Mouse (Mus musculus) limb, embryonic 13.5 days (tissue): ENCODE measurements at regions not wholly inside any gene's neighbourhood (a gene's known extent, or its start where the extent isn't known, plus 50 kb on each side); places are given as distances from the start of the nearest gene placed in this dataset.

ENCODE experiments used
- ATAC-seq: fragments of 200-750 bp; cut with Nextera tagmentation; 2 replicates; pipeline ENCODE4 v1.8.0; 2017; ENCODE audit warnings: low read depth, moderate number of reproducible peaks, moderate TSS enrichment; ENCODE audit not compliant: low FRiP score
- H3K27ac ChIP-seq: fragments of 300-500 bp; sonication (generic); 2 replicates; pipeline ENCODE4 v1.5.1; 2015; ENCODE audit warnings: inconsistent platforms, mild to moderate bottlenecking, moderate library complexity
- H3K27me3 ChIP-seq: fragments of 300-500 bp; sonication (generic); 2 replicates; pipeline ENCODE4 v1.6.1; 2015; ENCODE audit warnings: mild to moderate bottlenecking, inconsistent platforms
- H3K36me3 ChIP-seq: fragments of 300-500 bp; sonication (generic); 2 replicates; pipeline ENCODE4 v1.6.1; 2015; ENCODE audit warnings: inconsistent platforms, mild to moderate bottlenecking, moderate library complexity
- H3K4me1 ChIP-seq: fragments of 300-500 bp; sonication (generic); 2 replicates; pipeline ENCODE4 v1.6.1; 2015; ENCODE audit warnings: inconsistent platforms
- H3K4me2 ChIP-seq: fragments of 300-500 bp; sonication (generic); replicated peaks from 2 replicates; pipeline ENCODE4 v1.6.1; 2015; ENCODE audit warnings: inconsistent platforms, mild to moderate bottlenecking, moderate library complexity
- H3K4me3 ChIP-seq: fragments of 300-500 bp; sonication (generic); 2 replicates; pipeline ENCODE4 v1.5.1; 2015; ENCODE audit warnings: moderate library complexity, mild to moderate bottlenecking, inconsistent platforms
- H3K9ac ChIP-seq: fragments of 300-500 bp; sonication (generic); 2 replicates; pipeline ENCODE4 v1.6.1; 2015; ENCODE audit warnings: mild to moderate bottlenecking, inconsistent platforms
- H3K9me3 ChIP-seq: fragments of 300-500 bp; sonication (generic); 2 replicates; pipeline ENCODE4 v1.6.1; 2016; ENCODE audit warnings: inconsistent platforms
- WGBS: fragments of 180-500 bp; shearing (Covaris S2); methylation state at CpG from one replicate; pipeline ENCODE4 v1.1.7; 2015; 5-methylcytosine and 5-hydroxymethylcytosine counted together

DNA sequence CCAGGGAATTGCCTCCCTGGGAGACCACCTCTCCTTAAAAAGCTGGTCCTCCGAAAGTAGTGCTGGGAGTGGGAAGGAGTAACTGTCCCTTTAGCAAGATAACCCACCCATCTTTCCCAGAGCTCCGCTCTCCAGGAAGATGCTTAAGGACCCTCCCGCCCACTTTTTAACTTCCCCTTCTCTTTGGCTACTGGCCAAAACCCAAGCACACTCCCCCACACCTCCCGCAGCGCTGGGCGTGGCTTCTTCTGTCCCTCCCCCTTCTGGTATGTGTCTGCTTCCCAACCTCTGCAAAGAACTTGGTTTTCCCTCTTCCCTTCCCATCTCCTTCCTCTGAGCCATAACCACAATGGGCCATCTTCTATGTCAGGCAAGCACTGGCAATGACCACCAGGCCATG is 85.4 kb downstream of the Rpap3 start:
- Histone ChIP-seq H3K27me3 (no peaks in the 10 kb centered on the region), H3K36me3 (no peaks in the 10 kb centered on the region)

DNA sequence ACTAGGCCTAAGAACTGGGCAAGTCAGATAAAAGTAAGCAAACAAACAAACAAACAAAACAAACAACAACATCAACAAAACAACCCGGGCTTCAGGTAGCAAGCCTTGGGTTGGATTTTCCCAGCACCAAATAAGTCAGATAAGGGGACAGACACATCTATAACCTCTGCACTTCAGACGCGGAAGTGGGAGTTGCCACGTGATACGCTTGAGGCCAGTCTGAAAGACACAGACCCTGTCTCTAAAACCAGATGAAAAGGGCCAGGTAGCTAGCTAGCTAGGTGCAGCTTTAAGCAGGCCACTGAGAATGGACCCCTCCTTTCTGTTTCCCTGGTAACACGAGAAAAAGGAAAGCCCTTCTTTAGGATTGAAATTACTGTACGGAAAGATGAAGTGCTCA is 85.9 kb downstream of the Rpap3 start:
- no peaks in the 10 kb centered on the region for H3K9me3 ChIP-seq
- H3K27ac ChIP-seq = no peak overlapping the region
- H3K4me1 ChIP-seq = no peaks in the 10 kb centered on the region
- H3K4me2 ChIP-seq = no peak overlapping the region
- ATAC-seq = no peak
- 85% methylated on average over 7 of the region's 7 CpGs for WGBS
- H3K36me3 ChIP-seq = no peaks in the 10 kb centered on the region
- H3K27me3 ChIP-seq = no peaks in the 10 kb centered on the region
- no peak overlapping the region for H3K9ac ChIP-seq
- H3K4me3 ChIP-seq = no peak overlapping the region

More for the DNA sequence above, 85.4 kb downstream of the Rpap3 start:
- H3K4me1 ChIP-seq = no peaks in the 10 kb centered on the region
- no peak for ATAC-seq
- H3K9me3 ChIP-seq = no peaks in the 10 kb centered on the region
- WGBS = 60% methylated on average over 6 of the region's 6 CpGs
- no peak overlapping the region for H3K9ac ChIP-seq
- no peak overlapping the region for H3K4me2 ChIP-seq
- no peak overlapping the region for H3K4me3 ChIP-seq
- H3K27ac ChIP-seq = no peak overlapping the region

DNA sequence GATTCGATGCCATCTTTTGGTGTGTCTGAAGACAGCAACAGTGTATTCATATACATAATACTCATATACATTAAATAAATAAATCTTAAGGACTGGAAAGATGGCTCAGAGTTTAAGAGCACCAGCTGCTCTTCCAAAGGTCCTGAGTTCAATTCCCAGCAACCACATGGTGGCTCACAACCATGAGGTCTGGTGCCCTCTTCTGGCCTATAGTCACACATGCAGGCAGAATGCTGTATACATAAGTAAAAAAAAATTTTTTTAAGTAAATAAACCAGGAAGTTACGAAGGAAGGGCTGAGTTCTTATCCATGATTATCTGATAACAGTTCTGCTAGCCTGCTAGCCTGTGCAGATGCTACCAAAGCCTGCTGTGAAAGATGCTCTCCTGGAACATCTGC is 93.3 kb downstream of the Rpap3 start:
- no peak overlapping the region for H3K4me2 ChIP-seq
- 86% methylated on average over 2 of the region's 2 CpGs for WGBS
- H3K4me1 ChIP-seq = no peaks in the 10 kb centered on the region
- no peak overlapping the region for H3K27ac ChIP-seq
- H3K4me3 ChIP-seq = no peak overlapping the region
- H3K9me3 ChIP-seq = peaks cover 7% of the 10 kb centered on the region; the same call in 1 of the 2 replicates
- H3K27me3 ChIP-seq = no peaks in the 10 kb centered on the region
- H3K36me3 ChIP-seq = no peaks in the 10 kb centered on the region
- H3K9ac ChIP-seq = no peak overlapping the region
- no peak for ATAC-seq

DNA sequence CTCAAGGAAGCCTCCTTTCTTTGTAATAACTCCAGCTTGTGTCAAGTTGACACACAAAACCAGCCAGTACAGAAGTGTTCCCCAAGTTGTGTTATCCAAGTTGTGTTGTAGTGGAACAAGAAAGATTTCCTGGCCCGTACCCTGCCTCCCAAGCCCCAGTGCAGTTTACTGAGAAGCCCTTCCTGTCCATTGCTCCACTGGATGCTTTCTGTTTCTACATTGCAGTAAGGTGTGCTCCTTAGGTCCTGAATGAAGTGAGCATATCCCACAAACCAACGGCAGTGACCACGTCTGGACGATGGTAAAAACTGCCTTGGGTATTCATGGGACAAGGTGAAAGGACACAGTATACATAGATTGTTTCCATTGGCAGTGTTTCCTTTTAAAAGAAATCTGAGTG is 94.9 kb downstream of the Rpap3 start:
- no peak overlapping the region for H3K4me3 ChIP-seq
- H3K27me3 ChIP-seq = no peaks in the 10 kb centered on the region; the same call in 1 of the 2 replicates
- H3K27ac ChIP-seq = no peak overlapping the region
- H3K4me1 ChIP-seq = peaks cover 12% of the 10 kb centered on the region
- no peaks in the 10 kb centered on the region for H3K36me3 ChIP-seq
- no peak for ATAC-seq
- no peak overlapping the region for H3K9ac ChIP-seq
- H3K4me2 ChIP-seq = no peak overlapping the region
- 85% methylated on average over 4 of the region's 4 CpGs for WGBS
- peaks cover 7% of the 10 kb centered on the region; the same call in 1 of the 2 replicates for H3K9me3 ChIP-seq

DNA sequence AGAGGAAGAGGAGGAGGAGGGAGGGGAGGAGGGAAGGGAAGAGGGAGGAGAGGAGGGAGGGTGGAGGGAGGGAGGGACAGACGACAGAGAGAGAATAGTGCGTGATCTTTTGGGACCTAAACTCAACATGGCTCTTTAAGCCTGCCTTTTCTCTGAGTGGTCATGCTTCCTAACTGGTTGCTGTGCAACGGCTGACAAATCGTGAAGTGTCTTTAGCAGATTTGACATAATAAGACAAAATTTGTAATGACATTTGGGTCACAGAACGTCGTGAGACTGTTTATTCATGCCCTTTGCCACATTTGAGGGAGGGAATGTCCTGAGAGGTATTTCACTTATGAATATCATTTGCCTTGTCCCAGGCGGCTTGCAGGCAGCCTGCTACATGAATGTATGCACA is 96.1 kb downstream of the Rpap3 start:
- H3K27ac ChIP-seq = no peak overlapping the region
- H3K27me3 ChIP-seq = no peaks in the 10 kb centered on the region; the same call in 1 of the 2 replicates
- H3K9me3 ChIP-seq = peaks cover 7% of the 10 kb centered on the region; the same call in 1 of the 2 replicates
- WGBS = 83% methylated on average over 7 of the region's 7 CpGs
- H3K36me3 ChIP-seq = no peaks in the 10 kb centered on the region
- H3K4me1 ChIP-seq = peaks cover 12% of the 10 kb centered on the region
- no peak overlapping the region for H3K4me2 ChIP-seq
- ATAC-seq = no peak
- no peak overlapping the region for H3K4me3 ChIP-seq
- no peak overlapping the region for H3K9ac ChIP-seq

DNA sequence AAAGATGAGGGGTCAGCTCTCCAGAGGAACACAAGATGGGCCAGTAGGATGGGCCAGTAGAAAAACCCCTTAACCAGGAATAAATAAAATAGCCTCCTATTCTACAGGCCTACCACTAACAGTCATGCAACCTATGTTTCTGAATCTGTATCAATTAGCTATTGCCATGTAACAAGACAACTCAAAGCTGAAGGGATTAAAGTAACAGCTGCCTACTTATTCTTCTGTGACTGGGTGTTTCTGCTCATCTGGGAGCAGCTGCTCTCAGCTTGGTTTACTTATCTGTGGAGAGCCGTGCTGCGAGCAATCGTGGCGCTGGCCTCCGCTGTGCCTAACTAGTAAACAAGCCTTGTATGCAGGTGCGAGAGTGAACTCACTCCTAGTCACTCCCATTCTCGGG is 97.0 kb downstream of the Rpap3 start:
- Histone ChIP-seq H3K27me3 (no peaks in the 10 kb centered on the region; the same call in 1 of the 2 replicates), H3K4me2 (no peak overlapping the region), H3K9me3 (peaks cover 7% of the 10 kb centered on the region; the same call in 1 of the 2 replicates), H3K9ac (no peak overlapping the region), H3K4me3 (no peak overlapping the region), H3K27ac (no peak overlapping the region), H3K4me1 (peaks cover 12% of the 10 kb centered on the region), H3K36me3 (no peaks in the 10 kb centered on the region)
- WGBS = 80% methylated on average over 7 of the region's 7 CpGs
- ATAC-seq = no peak

DNA sequence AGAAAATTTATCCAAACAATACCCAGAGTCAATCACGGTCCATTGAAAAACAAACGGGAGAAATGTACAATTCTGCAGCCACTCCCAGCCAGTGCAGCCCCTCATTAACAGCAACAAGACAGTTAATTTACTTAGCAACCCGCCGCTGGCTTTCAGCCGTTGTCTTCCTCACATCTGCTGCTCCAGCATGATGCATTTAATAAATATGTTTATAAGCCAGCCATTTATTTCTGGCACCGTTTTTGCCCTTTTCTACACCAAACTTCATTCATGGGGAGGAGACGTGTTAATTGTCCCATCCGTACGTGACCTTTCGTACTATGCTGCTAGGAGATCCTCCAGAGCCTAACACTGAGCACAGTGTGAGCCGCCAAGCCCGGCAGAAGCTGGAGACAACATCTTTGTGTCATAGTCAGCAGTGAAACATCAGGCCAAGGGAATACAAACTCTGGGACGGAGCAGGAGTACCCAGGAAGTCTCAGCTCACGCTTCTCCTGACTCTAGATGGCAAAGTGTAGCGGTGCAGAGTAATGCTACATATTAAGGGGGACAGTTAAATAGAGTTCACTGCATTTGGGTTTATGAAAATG is 97.9 kb downstream of the Rpap3 start:
- H3K36me3 ChIP-seq = no peaks in the 10 kb centered on the region
- 76% methylated on average over 15 of the region's 15 CpGs for WGBS
- H3K27ac ChIP-seq = no peak overlapping the region
- no peak for ATAC-seq
- H3K9me3 ChIP-seq = peaks cover 7% of the 10 kb centered on the region; the same call in 1 of the 2 replicates
- no peaks in the 10 kb centered on the region; the same call in 1 of the 2 replicates for H3K27me3 ChIP-seq
- H3K4me2 ChIP-seq = no peak overlapping the region
- no peak overlapping the region for H3K9ac ChIP-seq
- H3K4me1 ChIP-seq = peaks cover 12% of the 10 kb centered on the region
- no peak overlapping the region for H3K4me3 ChIP-seq

DNA sequence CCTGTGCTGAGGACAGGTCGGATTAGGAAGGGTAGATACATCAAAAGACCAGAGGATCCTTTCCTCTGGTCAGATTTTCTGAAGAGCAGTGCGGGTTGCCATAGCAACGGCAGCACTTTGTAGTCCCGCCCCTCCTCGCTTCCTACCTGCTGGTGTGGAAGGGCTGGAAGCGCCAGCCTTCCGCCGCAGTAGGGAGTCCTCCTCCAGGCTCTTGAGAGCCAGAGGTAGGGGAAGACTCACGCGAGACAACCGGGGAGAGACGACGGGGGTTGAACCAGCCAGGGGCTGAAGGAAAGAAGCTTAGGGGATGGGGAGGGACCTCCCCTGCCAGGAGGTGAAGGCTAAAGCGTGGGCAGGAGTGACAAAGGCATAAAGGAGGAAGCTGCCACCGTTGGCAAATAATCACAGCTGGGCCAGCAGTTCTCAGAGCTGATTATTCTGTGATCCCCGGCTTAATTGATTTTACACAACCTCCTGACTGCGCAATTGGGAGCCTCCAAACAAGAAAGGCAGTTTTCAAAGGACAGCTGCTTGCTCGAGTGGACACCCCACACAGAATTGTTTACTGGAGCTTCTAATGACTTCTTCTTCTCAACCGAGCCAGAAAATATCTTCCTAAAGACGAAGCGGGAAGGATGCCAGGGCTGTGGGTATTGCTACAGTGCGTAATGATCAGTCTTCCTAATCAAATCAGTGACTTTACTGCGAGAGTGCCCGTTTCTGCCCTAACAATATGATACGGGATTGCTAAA is 98.8 kb downstream of the Rpap3 start:
- peaks cover 7% of the 10 kb centered on the region; the same call in 1 of the 2 replicates for H3K9me3 ChIP-seq
- H3K27me3 ChIP-seq = no peaks in the 10 kb centered on the region; the same call in 1 of the 2 replicates
- H3K36me3 ChIP-seq = no peaks in the 10 kb centered on the region
- H3K27ac ChIP-seq = no peak overlapping the region
- H3K9ac ChIP-seq = peak overlapping the region; percentile 62
- peak; percentile 67 for ATAC-seq
- H3K4me3 ChIP-seq = peak overlapping the region; percentile 42
- 12% methylated on average over 25 of the region's 25 CpGs for WGBS
- peak overlapping the region; percentile 72 for H3K4me2 ChIP-seq
- H3K4me1 ChIP-seq = peaks cover 12% of the 10 kb centered on the region

DNA sequence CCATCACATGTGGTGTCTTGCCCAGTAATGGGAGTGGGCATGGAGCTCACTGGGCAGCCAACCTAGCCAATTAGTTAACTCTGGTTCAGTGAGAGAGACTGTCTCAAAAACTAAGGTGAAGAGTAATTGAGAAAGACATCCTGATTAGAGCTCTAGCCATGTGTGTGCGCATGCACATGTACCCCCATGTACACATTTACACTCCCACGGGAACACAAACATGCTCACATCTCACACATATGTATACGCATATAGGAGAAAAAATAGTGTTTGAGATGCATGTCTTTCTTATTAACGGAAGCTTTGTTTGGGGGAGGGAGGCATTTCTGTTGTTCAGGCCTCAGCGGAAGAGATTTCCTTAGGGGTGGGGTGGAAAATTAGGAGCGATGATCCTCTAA is 99.4 kb downstream of the Rpap3 start:
- WGBS = 45% methylated on average over 6 of the region's 6 CpGs
- ATAC-seq = no peak
- H3K9ac ChIP-seq = peak overlapping the region; percentile 62
- peaks cover 12% of the 10 kb centered on the region for H3K4me1 ChIP-seq
- H3K27ac ChIP-seq = no peak overlapping the region
- H3K27me3 ChIP-seq = no peaks in the 10 kb centered on the region; the same call in 1 of the 2 replicates
- peaks cover 7% of the 10 kb centered on the region; the same call in 1 of the 2 replicates for H3K9me3 ChIP-seq
- H3K4me3 ChIP-seq = peak overlapping the region; percentile 42
- peak overlapping the region; percentile 72 for H3K4me2 ChIP-seq
- H3K36me3 ChIP-seq = no peaks in the 10 kb centered on the region

DNA sequence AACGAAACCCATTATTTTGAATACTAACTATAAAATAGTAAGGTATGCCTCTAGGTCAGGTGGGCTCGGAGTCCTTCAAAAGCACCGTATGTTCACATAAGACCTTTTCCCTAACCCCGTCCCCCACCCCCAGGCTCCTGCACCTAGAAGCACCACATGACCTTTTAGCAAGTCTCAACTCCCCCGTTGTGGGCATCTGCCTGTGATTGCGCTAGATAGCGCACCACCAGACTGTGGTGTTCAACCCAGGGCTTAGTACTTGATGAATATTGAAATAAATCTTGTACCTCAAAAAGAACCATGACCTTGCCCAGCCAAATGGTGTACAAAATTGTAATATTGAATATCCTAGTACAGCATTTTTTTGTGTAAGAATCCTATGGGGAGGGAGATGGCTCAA is 99.8 kb downstream of the Rpap3 start:
- 82% methylated on average over 7 of the region's 7 CpGs for WGBS
- H3K9me3 ChIP-seq = peaks cover 7% of the 10 kb centered on the region; the same call in 1 of the 2 replicates
- H3K4me3 ChIP-seq = no peak overlapping the region
- H3K4me2 ChIP-seq = 0 out of 2 replicates have a peak overlapping the region, but pooled peaks have one; percentile 72
- H3K36me3 ChIP-seq = no peaks in the 10 kb centered on the region
- H3K27ac ChIP-seq = no peak overlapping the region
- ATAC-seq = no peak
- H3K27me3 ChIP-seq = no peaks in the 10 kb centered on the region; the same call in 1 of the 2 replicates
- H3K4me1 ChIP-seq = peaks cover 12% of the 10 kb centered on the region
- H3K9ac ChIP-seq = no peak overlapping the region

DNA sequence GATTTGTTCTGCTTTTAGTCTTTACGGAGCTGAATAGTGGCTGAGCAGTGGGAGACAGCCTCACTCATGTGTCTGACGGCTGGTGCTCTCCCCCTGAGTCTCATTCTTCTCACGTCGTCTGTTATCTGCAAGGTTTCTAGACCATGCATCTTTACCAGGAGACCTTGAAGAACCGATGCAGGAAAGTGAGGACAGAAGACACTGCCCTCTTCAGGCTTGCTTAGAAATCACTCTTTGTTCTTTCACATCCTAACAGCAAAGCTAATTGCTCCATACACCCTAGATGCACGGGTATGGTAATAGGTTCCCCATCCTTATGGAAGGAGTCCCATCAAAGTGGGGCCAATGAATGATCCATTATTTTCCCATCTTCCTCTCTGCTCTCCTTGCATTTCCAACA is 102.1 kb downstream of the Rpap3 start:
- H3K4me2 ChIP-seq = no peak overlapping the region
- H3K36me3 ChIP-seq = no peaks in the 10 kb centered on the region
- peaks cover 12% of the 10 kb centered on the region for H3K4me1 ChIP-seq
- H3K9ac ChIP-seq = no peak overlapping the region
- no peak overlapping the region for H3K4me3 ChIP-seq
- WGBS = 54% methylated on average over 6 of the region's 6 CpGs
- H3K27me3 ChIP-seq = no peaks in the 10 kb centered on the region; the same call in 1 of the 2 replicates
- no peak overlapping the region for H3K27ac ChIP-seq
- H3K9me3 ChIP-seq = peaks cover 7% of the 10 kb centered on the region; the same call in 1 of the 2 replicates
- ATAC-seq = no peak

DNA sequence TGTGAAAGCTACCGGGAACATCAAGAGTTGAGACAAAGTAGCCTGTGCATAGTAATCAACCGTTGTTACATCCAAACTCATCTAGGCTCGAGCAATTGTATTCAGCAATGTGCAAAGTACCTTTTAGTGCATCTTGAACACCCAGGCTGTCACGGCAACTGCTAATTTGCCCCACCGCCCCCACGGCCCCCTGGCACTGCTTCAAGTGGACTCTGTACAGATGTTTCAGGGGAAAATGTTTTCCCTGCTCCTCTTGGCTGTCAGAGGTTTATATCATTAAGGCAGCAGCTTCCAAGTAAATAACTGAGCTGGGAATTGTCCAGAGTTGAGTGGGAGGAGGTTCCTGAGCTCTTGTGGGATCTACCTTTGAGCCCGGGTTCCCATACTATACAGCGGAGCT is 107.4 kb downstream of the Rpap3 start:
- 76% methylated on average over 8 of the region's 8 CpGs for WGBS
- Histone ChIP-seq H3K4me1 (peaks cover 21% of the 10 kb centered on the region), H3K36me3 (no peaks in the 10 kb centered on the region), H3K9ac (no peak overlapping the region), H3K9me3 (no peaks in the 10 kb centered on the region), H3K4me2 (no peak overlapping the region), H3K27me3 (no peaks in the 10 kb centered on the region), H3K4me3 (no peak overlapping the region), H3K27ac (no peak overlapping the region)
- no peak for ATAC-seq
